Mouse (Mus musculus) embryonic facial prominence, embryonic 12.5 days (tissue): ENCODE results near the gene Slc16a12. TPM values are rescaled to one million over a fixed set of nuclear protein-coding genes. Genes with fewer than 3 reads are reported as not detected.

Experiments
- ATAC-seq: fragments of 200-750 bp; cut with Nextera tagmentation; 2 replicates; pipeline ENCODE4 v1.8.0; 2017; ENCODE audit not compliant: insufficient number of reproducible peaks, insufficient read depth, low FRiP score, low TSS enrichment
- H3K27ac ChIP-seq: fragments of 300-500 bp; sonication (generic); 2 replicates; pipeline ENCODE4 v1.5.1; 2016; ENCODE audit warnings: mild to moderate bottlenecking
- H3K27me3 ChIP-seq: fragments of 300-500 bp; sonication (generic); 2 replicates; pipeline ENCODE4 v1.6.1; 2016; ENCODE audit warnings: mild to moderate bottlenecking, moderate library complexity
- H3K36me3 ChIP-seq: fragments of 300-500 bp; sonication (generic); 2 replicates; pipeline ENCODE4 v1.6.1; 2016; ENCODE audit warnings: mild to moderate bottlenecking
- H3K4me1 ChIP-seq: fragments of 300-500 bp; sonication (generic); 2 replicates; pipeline ENCODE4 v1.6.1; 2016
- H3K4me2 ChIP-seq: fragments of 300-500 bp; sonication (generic); replicated peaks from 2 replicates; pipeline ENCODE4 v1.6.1; 2016; ENCODE audit warnings: mild to moderate bottlenecking, moderate library complexity
- H3K4me3 ChIP-seq: fragments of 300-500 bp; sonication (generic); 2 replicates; pipeline ENCODE4 v1.5.1; 2016; ENCODE audit warnings: mild to moderate bottlenecking
- H3K9ac ChIP-seq: fragments of 300-500 bp; sonication (generic); 2 replicates; pipeline ENCODE4 v1.6.1; 2016; ENCODE audit warnings: mild to moderate bottlenecking, moderate library complexity
- H3K9me3 ChIP-seq: fragments of 300-500 bp; sonication (generic); 2 replicates; pipeline ENCODE4 v1.6.1; 2016; ENCODE audit warnings: mild to moderate bottlenecking, moderate library complexity
- WGBS: fragments of 180-500 bp; shearing (Covaris S2); methylation state at CpG from one replicate; pipeline ENCODE4 v1.1.7; 2016; 5-methylcytosine and 5-hydroxymethylcytosine counted together
- microRNA-seq: library from miRNA; unstranded; fragments of <30 nt; microRNA quantifications from one replicate; pipeline ENCODE4, GENCODE M21; 2017
- polyA plus RNA-seq: library from polyadenylated mRNA; unstranded; fragments of >200 nt; fragmentation: Nextera tagmentation; extraction: Ambion mirVana; gene quantifications from 2 replicates; pipeline ENCODE4 v1.2.1, GENCODE M21; 2016

Slc16a12 gene
- polyA plus RNA-seq, 1 experiment from 2014 or later: 1.1 TPM

- H3K4me2 ChIP-seq: no peak overlapping the region
- H3K4me3 ChIP-seq: no peak overlapping the region
- no peaks in the 10 kb centered on the region for H3K4me1 ChIP-seq
- H3K36me3 ChIP-seq: no peaks in the 10 kb centered on the region
- H3K27me3 ChIP-seq: no peaks in the 10 kb centered on the region
- no peak for ATAC-seq
- no peaks in the 10 kb centered on the region for H3K9me3 ChIP-seq
- WGBS: 70% methylated on average over 2 of the region's 2 CpGs
- no peak overlapping the region for H3K9ac ChIP-seq
- no peak overlapping the region for H3K27ac ChIP-seq
These were observed 119.6 kb downstream of the Slc16a12 start for GRCm38 (mm10) chr19:34627496-34627895.

GRCm38 (mm10) chr19:34624663-34625062 is 122.4 kb downstream of the Slc16a12 start:
- H3K36me3 ChIP-seq: no peaks in the 10 kb centered on the region
- ATAC-seq: no peak
- H3K27me3 ChIP-seq: no peaks in the 10 kb centered on the region
- H3K27ac ChIP-seq: no peak overlapping the region
- no peaks in the 10 kb centered on the region for H3K4me1 ChIP-seq
- H3K4me3 ChIP-seq: no peak overlapping the region
- no peak overlapping the region for H3K4me2 ChIP-seq
- no peak overlapping the region for H3K9ac ChIP-seq
- WGBS: 80% methylated on average over 4 of the region's 4 CpGs
- no peaks in the 10 kb centered on the region for H3K9me3 ChIP-seq

- no peaks in the 10 kb centered on the region for H3K27me3 ChIP-seq
- H3K4me2 ChIP-seq: no peak overlapping the region
- H3K27ac ChIP-seq: no peak overlapping the region
- H3K9me3 ChIP-seq: no peaks in the 10 kb centered on the region
- 93% methylated on average over 6 of the region's 6 CpGs for WGBS
- no peaks in the 10 kb centered on the region for H3K36me3 ChIP-seq
- H3K4me1 ChIP-seq: no peaks in the 10 kb centered on the region
- ATAC-seq: no peak
- no peak overlapping the region for H3K9ac ChIP-seq
- no peak overlapping the region for H3K4me3 ChIP-seq
These were observed 123.3 kb downstream of the Slc16a12 start for GRCm38 (mm10) chr19:34623781-34624180.

- no peak overlapping the region for H3K4me2 ChIP-seq
- 91% methylated on average over 5 of the region's 5 CpGs for WGBS
- no peak overlapping the region for H3K9ac ChIP-seq
- H3K27ac ChIP-seq: no peak overlapping the region
- no peaks in the 10 kb centered on the region for H3K27me3 ChIP-seq
- no peaks in the 10 kb centered on the region for H3K4me1 ChIP-seq
- H3K36me3 ChIP-seq: no peaks in the 10 kb centered on the region
- no peak overlapping the region for H3K4me3 ChIP-seq
- no peaks in the 10 kb centered on the region for H3K9me3 ChIP-seq
- no peak for ATAC-seq
These were observed 126.2 kb downstream of the Slc16a12 start for GRCm38 (mm10) chr19:34620871-34621270.

Small RNA genes lying within 50 kb of the gene (microRNA-seq; reads per million reads assigned to microRNA genes)
- gene Gm27476: not detected

Other genes with a start within 250 kb of the Slc16a12 start
- gene Lipa, start 219.8 kb downstream of the Slc16a12 start, polyA plus RNA-seq: 30.2 and 30.7 TPM in 2 replicates
- 8.9 and 9.8 TPM in 2 replicates for gene Ifit2, start 196.6 kb downstream of the Slc16a12 start, polyA plus RNA-seq
- 0.74 and 1.3 TPM in 2 replicates for gene Ifit3, start 163.8 kb downstream of the Slc16a12 start, polyA plus RNA-seq
- 0.13 and 0.14 TPM in 2 replicates for gene Ifit1bl1, start 145.3 kb downstream of the Slc16a12 start, polyA plus RNA-seq
- 0.33 TPM in 1 of 2 replicates, not detected in the other for gene Ifit3b, start 139.3 kb downstream of the Slc16a12 start, polyA plus RNA-seq
- gene Ifit1bl2, start 106.5 kb downstream of the Slc16a12 start, polyA plus RNA-seq: 0.40 TPM in 1 of 2 replicates, not detected in the other
- gene Ifit1, start 106.4 kb downstream of the Slc16a12 start, polyA plus RNA-seq: 0.50 and 0.53 TPM in 2 replicates
- gene Pank1, start 132.2 kb upstream of the Slc16a12 start, polyA plus RNA-seq: 8.5 and 9.6 TPM in 2 replicates
- 65.8 and 80.0 TPM in 2 replicates for gene Kif20b, start 175.1 kb upstream of the Slc16a12 start, polyA plus RNA-seq